Mouse (Mus musculus) spleen, postnatal 4 days (tissue): ENCODE measurements around the gene Bad.
"Not testable (repeated sequence)": the region's sequence is repeated elsewhere in the genome, so short reads cannot be mapped to it uniquely, and the experiment has no call there.

Source experiments
- DNase-seq, 2 experiments: peaks; one replicate each; pipeline ENCODE4 v3.0.0; 2022; ENCODE audit warnings: low spot score in 2 of 2

The Bad gene

GRCm38 (mm10) chr19:6985300-6985699, 43.6 kb downstream of the Bad start:
- DNase-seq: peak in 1 of 2 experiments; percentile 67

GRCm38 (mm10) chr19:6985951-6986708, 44.5 kb downstream of the Bad start:
- peak in 1 of 2 experiments; percentile 63 for DNase-seq

GRCm38 (mm10) chr19:6987061-6987903, 45.6 kb downstream of the Bad start, which contains the start of gene Vegfb:
Gene Vegfb (minus strand): TSS chr19:6987651.
- DNase-seq: peak; percentile 54 to 81

GRCm38 (mm10) chr19:6987904-6988285, 46.2 kb downstream of the Bad start:
- no peak for DNase-seq

- DNase-seq: no peak
Measured at GRCm38 (mm10) chr19:6989251-6989650, 47.6 kb downstream of the Bad start.

- DNase-seq: no peak
Measured at GRCm38 (mm10) chr19:6990712-6991111, 49.1 kb downstream of the Bad start.

- DNase-seq: not testable (repeated sequence)
Measured at GRCm38 (mm10) chr19:6991166-6991565, 49.5 kb downstream of the Bad start.

- peak; percentile 96 to 97 for DNase-seq
Measured at GRCm38 (mm10) chr19:6992011-6992858, 50.6 kb downstream of the Bad start, which contains the start of gene Dnajc4. Gene Dnajc4 (minus strand): TSS chr19:6992572.

- DNase-seq: no peak
Measured at GRCm38 (mm10) chr19:6993011-6993770, 51.5 kb downstream of the Bad start.

GRCm38 (mm10) chr19:6994002-6994401, 52.3 kb downstream of the Bad start:
- DNase-seq: no peak

GRCm38 (mm10) chr19:6994489-6994888, 52.8 kb downstream of the Bad start:
- no peak for DNase-seq

GRCm38 (mm10) chr19:6995255-6995991, 53.8 kb downstream of the Bad start:
- DNase-seq: peak in 1 of 2 experiments; percentile 68

- DNase-seq: peak; percentile 80 to 89
Measured at GRCm38 (mm10) chr19:6996006-6996405, 54.3 kb downstream of the Bad start, which contains the start of the genes Nudt22 and Trpt1. Gene Nudt22 (minus strand): TSS chr19:6996117. Gene Trpt1 (plus strand): TSS chr19:6996131.

- peak in 1 of 2 experiments; percentile 63 for DNase-seq
Measured at GRCm38 (mm10) chr19:6997721-6998290, 56.1 kb downstream of the Bad start.

- no peak for DNase-seq
Measured at GRCm38 (mm10) chr19:6999360-7000063, 57.9 kb downstream of the Bad start.
